Mouse (Mus musculus): ENCODE measurements around the gene Lrp5.

Lrp5 gene

GRCm38 (mm10) chr19:3549263-3549662, 137.1 kb downstream of the Lrp5 start:
- DNase-seq: no peak

DNA sequence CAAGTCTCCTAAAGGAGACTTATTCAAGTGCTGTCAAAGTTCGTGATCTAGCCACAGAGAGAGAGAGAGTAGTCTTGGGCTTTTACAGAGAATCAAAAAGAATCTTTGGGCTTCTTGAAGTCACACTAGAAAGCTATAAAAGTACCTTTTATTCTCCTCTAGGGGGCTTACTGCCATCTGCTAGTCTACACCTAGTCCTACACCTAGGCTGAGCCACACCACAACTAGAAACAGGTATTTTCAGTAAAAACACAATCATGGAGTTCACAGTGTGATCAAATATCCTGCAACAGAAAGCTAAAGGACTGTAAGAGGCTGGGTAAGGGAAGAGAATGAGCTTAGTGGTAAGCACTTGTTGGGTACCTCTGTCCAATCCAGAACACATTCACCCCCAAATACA, 138.1 kb downstream of the Lrp5 start:
- DNase-seq: no peak

- no peak for DNase-seq
These were observed 141.4 kb downstream of the Lrp5 start for GRCm38 (mm10) chr19:3544995-3545394.

- no peak for DNase-seq
These were observed 143.8 kb downstream of the Lrp5 start for GRCm38 (mm10) chr19:3542591-3542990.

DNA sequence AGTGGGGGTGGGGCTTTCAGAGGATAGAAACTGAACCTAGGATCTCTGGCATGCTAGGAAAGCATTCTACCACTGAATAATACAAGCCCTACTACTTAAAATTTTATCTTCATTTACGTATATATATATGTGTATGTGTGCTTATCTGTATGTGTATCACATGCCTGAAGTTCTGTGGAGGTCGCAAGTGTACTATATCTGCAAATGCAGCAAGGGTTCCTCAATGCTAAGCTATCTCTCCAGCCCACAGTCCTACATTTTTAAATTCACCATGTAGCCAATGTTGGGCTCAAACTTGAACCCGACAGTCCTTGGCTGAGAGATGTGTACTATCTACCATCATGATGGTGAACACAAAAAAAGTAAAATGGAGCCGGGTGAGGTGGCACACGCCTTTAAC, 145.4 kb downstream of the Lrp5 start:
- no peak for DNase-seq

DNA sequence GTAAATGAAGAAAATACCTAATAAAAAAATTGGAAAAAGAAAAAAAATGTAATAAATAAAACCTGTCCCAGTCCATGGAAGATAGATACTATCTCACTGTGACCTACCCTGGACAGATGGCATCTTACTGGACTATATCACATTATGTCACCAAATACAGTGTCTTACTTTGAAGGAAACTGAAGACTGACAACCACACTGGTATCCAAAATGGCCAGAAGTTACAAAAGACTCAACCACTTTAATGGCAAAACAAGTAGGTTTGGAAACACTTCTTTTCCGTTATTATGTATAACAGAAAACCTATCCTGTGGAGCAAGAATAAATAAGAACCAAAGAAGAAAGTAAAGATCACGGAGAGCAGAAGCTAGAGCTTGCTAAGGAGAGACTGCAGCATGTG, 146.1 kb downstream of the Lrp5 start:
- DNase-seq: no peak

GRCm38 (mm10) chr19:3539456-3539855, 146.9 kb downstream of the Lrp5 start:
- DNase-seq: no peak

DNA sequence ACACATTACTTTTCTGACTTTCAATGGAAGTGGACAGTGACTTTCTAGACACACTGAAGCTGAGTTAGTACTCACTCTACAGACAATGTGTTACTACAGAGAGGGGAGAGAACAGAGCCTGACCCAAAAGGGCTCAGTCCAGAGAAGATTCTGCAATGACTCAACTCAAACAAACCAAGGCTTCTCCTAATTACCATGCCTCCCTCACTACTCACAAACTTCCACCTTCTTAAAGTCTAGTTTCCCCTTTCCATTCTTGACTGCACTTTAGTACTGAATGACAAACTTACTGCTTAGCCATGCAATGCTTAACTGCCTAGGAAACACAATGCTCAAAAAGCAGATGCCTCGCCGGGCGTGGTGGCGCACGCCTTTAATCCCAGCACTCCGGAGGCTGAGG, 148.7 kb downstream of the Lrp5 start:
- no peak for DNase-seq

GRCm38 (mm10) chr19:3534945-3535344, 151.4 kb downstream of the Lrp5 start:
- DNase-seq: no peak

All from thymus, postnatal 36 days (tissue).